Mouse (Mus musculus) stomach, postnatal 0 days (tissue): ENCODE measurements around the gene Osbp.
A peak's percentile ranks its signal among the peaks of the same experiment; 100 is the strongest.

ENCODE experiments used
- CTCF ChIP-seq: IDR thresholded peaks from 2 replicates; pipeline ENCODE4 v1.5.1; 2016; ENCODE audit warnings: antibody characterized with exemption, low read depth, mild to moderate bottlenecking, moderate library complexity
- EP300 ChIP-seq: optimal IDR thresholded peaks from 2 replicates; pipeline ENCODE3; 2016; ENCODE audit warnings: antibody characterized with exemption

DNA sequence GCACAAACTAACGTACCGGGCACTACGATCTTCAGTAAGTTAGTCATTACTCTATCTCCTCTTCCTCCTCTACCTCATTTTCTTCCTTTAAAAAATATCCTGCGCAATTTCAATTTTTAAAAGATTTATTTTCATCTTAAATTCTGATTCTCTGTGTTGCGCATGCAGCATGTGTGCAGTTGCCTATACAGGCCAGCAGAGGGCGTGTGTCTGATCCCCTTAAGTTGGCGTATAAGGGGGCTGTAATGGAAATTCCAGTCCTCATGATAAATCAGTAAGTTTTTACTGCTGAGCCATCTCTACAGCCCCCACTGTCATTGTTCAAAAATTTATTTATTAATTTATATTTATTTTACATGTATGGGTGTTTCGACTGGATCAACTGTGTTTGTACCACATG is 50.0 kb downstream of the Osbp start:
- TF ChIP-seq CTCF (peak; percentile 56), EP300 (no peak)
